Mouse (Mus musculus) bone marrow macrophage, adult 2 months (primary cell): ENCODE measurements around the gene Syt13.

Experiments used
- CTCF ChIP-seq: IDR thresholded peaks from 2 replicates; pipeline ENCODE4 v1.5.1; 2012; ENCODE audit warnings: low read depth, mild to moderate bottlenecking, low read length, moderate library complexity
- POLR2A ChIP-seq: IDR thresholded peaks from 2 replicates; pipeline ENCODE4 v1.6.1; 2012; ENCODE audit warnings: mild to moderate bottlenecking, low read depth, low read length, borderline replicate concordance

- TF ChIP-seq POLR2A (no peak), CTCF (no peak)
These were observed 11.2 kb upstream of the Syt13 start for GRCm38 (mm10) chr2:92903650-92904049.
